ENCODE assay signal across 7 mouse cellular contexts in genomic region chr5:113993031-113993486, GRCm38 (mm10). TPM values are rescaled to one million over a fixed set of nuclear protein-coding genes. Genes with fewer than 3 reads are reported as not detected.
DNase-seq lines count a peak whose midpoint lies in the region; ATAC-seq and TF ChIP-seq lines count a peak whose summit lies in the region.

No protein-coding gene starts in this region.

- TF ChIP-seq POLR2A in MEL (IDR thresholded peaks at IDR 0.05; ENCODE audit: control insufficient read depth in 1 of 2, insufficient read depth in 1 of 2, low read depth in 1 of 2, low read length in 2 of 2, poor library complexity in 1 of 2), result no peak

- WGBS in intestine, postnatal 0 days, result 2% methylated on average over 15 of the region's 22 CpGs
- under 1% methylated on average over 22 of the region's 22 CpGs for WGBS in lung, embryonic 15.5 days

- peak overlapping the region; percentile 89 for H3K9ac ChIP-seq in MEL (ENCODE audit: control insufficient read depth, low read depth, low read length, poor library complexity, severe bottlenecking)
- peak overlapping the region; percentile 81 for H3K9ac ChIP-seq in intestine, postnatal 0 days (ENCODE audit: low read depth, low read length)
- H3K9ac ChIP-seq in lung, embryonic 15.5 days, result peak overlapping the region; percentile 77

- H3K27me3 ChIP-seq in MEL (ENCODE audit: control insufficient read depth in 1 of 2, insufficient read depth in 2 of 2, low read length in 2 of 2), result no peaks in the 10 kb centered on the region
- H3K27me3 ChIP-seq in intestine, postnatal 0 days (replicated peaks; ENCODE audit: control insufficient read depth, insufficient read depth, low read length), result no peaks in the 10 kb centered on the region
- H3K27me3 ChIP-seq in lung, embryonic 15.5 days, result no peaks in the 10 kb centered on the region

- TF ChIP-seq CTCF in MEL (IDR thresholded peaks at IDR 0.05 in 2 of 3, conservative IDR thresholded peaks at IDR 0.05 in 1 of 3; ENCODE audit: control insufficient read depth in 1 of 3, insufficient read depth in 1 of 3, low read depth in 2 of 3, low read length in 3 of 3, poor library complexity in 1 of 3, severe bottlenecking in 1 of 3), result no peak
- TF ChIP-seq CTCF in intestine, postnatal 0 days (IDR thresholded peaks at IDR 0.05; ENCODE audit: low read depth), result no peak

- DNase-seq in CD4-positive helper T cell, adult 2 months (ENCODE audit: low read depth, low spot score), result peak; percentile 56
- DNase-seq in MEL (ENCODE audit: low read depth, low spot score), result peak; percentile 74
- peak; percentile 74 to 76 for DNase-seq in cerebellum, postnatal 14 days
- peak; percentile 37 to 61 for DNase-seq in gastrocnemius, postnatal 4 days (ENCODE audit: low spot score in 2 of 2)
- DNase-seq in retina, postnatal 1 day, result peak; percentile 89

- H3K79me2 ChIP-seq in MEL (ENCODE audit: control insufficient read depth, insufficient read depth, low read length, poor library complexity), result peaks cover 4% of the 10 kb centered on the region; the same call in 1 of the 2 replicates

- H3K36me3 ChIP-seq in MEL (ENCODE audit: control insufficient read depth in 1 of 2, insufficient read depth in 2 of 2, low read length in 2 of 2), result no peaks in the 10 kb centered on the region; a peak in 1 of 4 replicates
- 0 out of 2 replicates have a peak, but pooled peaks cover 4% of the 10 kb centered on the region for H3K36me3 ChIP-seq in intestine, postnatal 0 days (ENCODE audit: control insufficient read depth, insufficient read depth)
- H3K36me3 ChIP-seq in lung, embryonic 15.5 days, result 0 out of 2 replicates have a peak, but pooled peaks cover 7% of the 10 kb centered on the region

- peaks cover 3% of the 10 kb centered on the region in 2 experiments; a peak in 2 of 4 replicates for H3K4me1 ChIP-seq in MEL (ENCODE audit: control insufficient read depth in 1 of 2, insufficient read depth in 2 of 2, low read length in 2 of 2)
- H3K4me1 ChIP-seq in intestine, postnatal 0 days (replicated peaks; ENCODE audit: control insufficient read depth, insufficient read depth, low read length), result no peaks in the 10 kb centered on the region
- peaks cover 42% of the 10 kb centered on the region for H3K4me1 ChIP-seq in lung, embryonic 15.5 days

- H3K9me3 ChIP-seq in MEL (replicated peaks; ENCODE audit: insufficient read depth, low read length), result no peaks in the 10 kb centered on the region
- no peaks in the 10 kb centered on the region for H3K9me3 ChIP-seq in intestine, postnatal 0 days (ENCODE audit: control insufficient read depth)
- H3K9me3 ChIP-seq in lung, embryonic 15.5 days, result no peaks in the 10 kb centered on the region

- H3K27ac ChIP-seq in MEL (ENCODE audit: control insufficient read depth, low read depth, low read length), result peak overlapping the region; percentile 34
- peak overlapping the region; percentile 88 for H3K27ac ChIP-seq in intestine, postnatal 0 days (ENCODE audit: low read depth, low read length)
- peak overlapping the region; percentile 86 for H3K27ac ChIP-seq in lung, embryonic 15.5 days

- TF ChIP-seq RAD21 in MEL (IDR thresholded peaks at IDR 0.05; ENCODE audit: low read depth, low read length), result no peak

- peak overlapping the region; percentile 70 to 71 for H3K4me3 ChIP-seq in MEL (ENCODE audit: control insufficient read depth in 1 of 2, insufficient read depth in 1 of 2, low read depth in 2 of 2, low read length in 2 of 2)
- peak overlapping the region; percentile 76 for H3K4me3 ChIP-seq in intestine, postnatal 0 days (ENCODE audit: low read depth, low read length)
- H3K4me3 ChIP-seq in lung, embryonic 15.5 days, result peak overlapping the region; percentile 86

- peak; percentile 51 for ATAC-seq in intestine, postnatal 0 days
- ATAC-seq in lung, embryonic 15.5 days (ENCODE audit: borderline replicate concordance, extremely low read depth, low FRiP score, low TSS enrichment), result peak; percentile 71

- H3K4me2 ChIP-seq in intestine, postnatal 0 days (replicated peaks; ENCODE audit: low read depth), result peak overlapping the region; percentile 91
- peak overlapping the region; percentile 90 for H3K4me2 ChIP-seq in lung, embryonic 15.5 days

- TF ChIP-seq EP300 in MEL (IDR thresholded peaks at IDR 0.05; ENCODE audit: low read depth in 1 of 2, low read length in 2 of 2), result no peak

TF ChIP-seq in MEL, 35 proteins besides CTCF, POLR2A, EP300 and RAD21:
- no peak for TF ChIP-seq KAT2A (conservative IDR thresholded peaks at IDR 0.05; ENCODE audit: low read depth, low read length)
- no peak for TF ChIP-seq CHD2 (IDR thresholded peaks at IDR 0.05; ENCODE audit: low read length)
- no peak for TF ChIP-seq E2F4 (IDR thresholded peaks at IDR 0.05; ENCODE audit: borderline replicate concordance, low read depth, low read length)
- TF ChIP-seq UBTF (IDR thresholded peaks at IDR 0.05; ENCODE audit: borderline replicate concordance, insufficient read depth, low read depth, low read length), result peak; percentile 72; the same call in 1 of the 2 replicates
- TF ChIP-seq MXI1 (IDR thresholded peaks at IDR 0.05; ENCODE audit: low read depth, low read length), result no peak
- 0 out of 2 replicates have a peak, but pooled peaks have one; percentile 21 for TF ChIP-seq TCF12 (IDR thresholded peaks at IDR 0.05; ENCODE audit: low read depth, low read length)
- TF ChIP-seq MAX (IDR thresholded peaks at IDR 0.05; ENCODE audit: low read length), result no peak
- no peak for TF ChIP-seq USF2 (IDR thresholded peaks at IDR 0.05; ENCODE audit: borderline replicate concordance in 1 of 2, insufficient read depth in 1 of 2, low read depth in 1 of 2, low read length in 2 of 2)
- TF ChIP-seq MYC (IDR thresholded peaks at IDR 0.05; ENCODE audit: low read depth, low read length), result no peak
- no peak for TF ChIP-seq POLR2AphosphoS5 (IDR thresholded peaks at IDR 0.05; ENCODE audit: borderline replicate concordance, low read depth, low read length)
- peak; percentile 74 for TF ChIP-seq TBP (IDR thresholded peaks at IDR 0.05; ENCODE audit: low read depth, low read length)

RNA-seq across cellular contexts. Expression of gene Ssh1, which starts 0.6 kb away (rescaled TPM):
- total RNA-seq in MEL (2012; rRNA removed), result 2.3 and 4.0 TPM in 2 replicates
- 1 to 10 TPM in 1 of 2 experiments, not detected in 1; 6.8 TPM for polyA plus RNA-seq in MEL (2012; ENCODE audit: insufficient read depth in 1 of 2, insufficient read length in 2 of 2, low read depth in 1 of 2, low replicate concordance in 2 of 2, missing spikeins in 1 of 2)
- 10 to 100 TPM; 20.2 to 21.1 TPM for total RNA-seq in gastrocnemius, postnatal 4 days (2021)
- 5.1 TPM in 2 replicates for polyA plus RNA-seq in intestine, postnatal 0 days (2015; fragmentation: Nextera tagmentation; extraction: Ambion mirVana)
- 15.7 and 16.6 TPM in 2 replicates for polyA plus RNA-seq in lung, embryonic 15.5 days (2015; fragmentation: Nextera tagmentation; extraction: Ambion mirVana)

RNA-seq across cellular contexts. Expression of gene Dao, which starts 10.4 kb away (rescaled TPM):
- total RNA-seq in MEL (2012; rRNA removed), result not detected in 2 replicates
- under 1 TPM in 1 of 2 experiments, not detected in 1; 0.04 TPM for polyA plus RNA-seq in MEL (2012; ENCODE audit: insufficient read depth in 1 of 2, insufficient read length in 2 of 2, low read depth in 1 of 2, low replicate concordance in 2 of 2, missing spikeins in 1 of 2)
- total RNA-seq in gastrocnemius, postnatal 4 days (2021), result not detected
- polyA plus RNA-seq in intestine, postnatal 0 days (2015; fragmentation: Nextera tagmentation; extraction: Ambion mirVana), result 18.2 and 23.2 TPM in 2 replicates
- not detected in 2 replicates for polyA plus RNA-seq in lung, embryonic 15.5 days (2015; fragmentation: Nextera tagmentation; extraction: Ambion mirVana)

Comparison
In these comparisons a context has a peak if more than half of its experiments do, and no peak if none do; other contexts are left out.
1. Peak in every context shown above with its lines: DNase-seq, ATAC-seq, H3K4me3 ChIP-seq and H3K27ac ChIP-seq.
2. H3K27ac ChIP-seq: peak in every context shown above with its lines; median percentile 88 in intestine, postnatal 0 days; 86 in lung, embryonic 15.5 days; 34 in MEL.
3. RNA of gene Dao, which starts 10.4 kb away (polyA plus RNA-seq): 18.2 to 23.2 TPM in intestine, postnatal 0 days; 0.04 TPM in MEL and not detected in lung, embryonic 15.5 days; every median in the first group is over 10 times any median in the second.